Mouse (Mus musculus) neutrophil, adult 59 days (primary cell): Measurements from ENCODE around the gene Sult1c2. TPM values are rescaled to one million over a fixed set of nuclear protein-coding genes. Genes with fewer than 3 reads are reported as not detected.

ENCODE experiments used
- total RNA-seq, 2 experiments: library from RNA; stranded (reverse); gene quantifications; 1 replicate in 1 of 2; 2 replicates in 1 of 2; pipeline ENCODE4 v1.2.4; 2023

Sult1c2 gene
- not detected for total RNA-seq

DNA sequence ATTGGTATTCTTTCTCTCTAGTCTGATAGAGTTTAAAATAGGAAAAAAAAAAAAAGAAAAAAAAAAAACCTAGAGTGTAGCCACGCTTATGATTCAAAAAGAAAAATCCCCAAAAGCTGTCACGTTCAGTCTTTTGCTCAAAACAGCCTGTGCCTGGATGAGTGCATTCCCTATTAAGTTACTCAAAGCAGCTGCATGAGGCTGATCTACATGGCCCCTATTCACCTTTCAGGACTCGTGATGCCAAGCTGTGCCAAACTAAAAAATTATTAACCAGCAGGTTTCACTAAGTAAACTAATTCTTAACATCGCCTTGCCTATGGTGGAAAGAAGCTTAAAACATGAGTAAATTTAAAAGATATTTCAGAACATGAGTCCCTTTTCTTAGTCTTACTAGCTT, at the start of gene Sult1c2:
Gene Sult1c2 (minus strand): TSS at position 134 of the 400 bp plus-strand sequence.

Other genes with a start within 250 kb of the Sult1c2 start
- gene Sgo1, start 157.0 kb downstream of the Sult1c2 start, total RNA-seq, result 10 to 100 TPM; 10.7 to 17.5 TPM
- not detected for gene Sult1c1, start 144.3 kb upstream of the Sult1c2 start, total RNA-seq